Mouse (Mus musculus) heart, adult 10 weeks (tissue): ENCODE results near the gene Serpina1a. TPM values are rescaled to one million over a fixed set of nuclear protein-coding genes. Genes with fewer than 3 reads are reported as not detected.

Source experiments
- polyA plus RNA-seq: library from polyadenylated mRNA; stranded (reverse); fragments of 350-450 nt; fragmentation: Illumina TruSeq; extraction: RNeasy Lipid Tissue Mini Kit (QIAGEN cat#74804); gene quantifications from one replicate; pipeline ENCODE4 v1.2.3, GENCODE M21; 2014; ENCODE audit warnings: low read depth, low replicate concordance

Serpina1a gene
- 3.4 TPM for polyA plus RNA-seq

DNA sequence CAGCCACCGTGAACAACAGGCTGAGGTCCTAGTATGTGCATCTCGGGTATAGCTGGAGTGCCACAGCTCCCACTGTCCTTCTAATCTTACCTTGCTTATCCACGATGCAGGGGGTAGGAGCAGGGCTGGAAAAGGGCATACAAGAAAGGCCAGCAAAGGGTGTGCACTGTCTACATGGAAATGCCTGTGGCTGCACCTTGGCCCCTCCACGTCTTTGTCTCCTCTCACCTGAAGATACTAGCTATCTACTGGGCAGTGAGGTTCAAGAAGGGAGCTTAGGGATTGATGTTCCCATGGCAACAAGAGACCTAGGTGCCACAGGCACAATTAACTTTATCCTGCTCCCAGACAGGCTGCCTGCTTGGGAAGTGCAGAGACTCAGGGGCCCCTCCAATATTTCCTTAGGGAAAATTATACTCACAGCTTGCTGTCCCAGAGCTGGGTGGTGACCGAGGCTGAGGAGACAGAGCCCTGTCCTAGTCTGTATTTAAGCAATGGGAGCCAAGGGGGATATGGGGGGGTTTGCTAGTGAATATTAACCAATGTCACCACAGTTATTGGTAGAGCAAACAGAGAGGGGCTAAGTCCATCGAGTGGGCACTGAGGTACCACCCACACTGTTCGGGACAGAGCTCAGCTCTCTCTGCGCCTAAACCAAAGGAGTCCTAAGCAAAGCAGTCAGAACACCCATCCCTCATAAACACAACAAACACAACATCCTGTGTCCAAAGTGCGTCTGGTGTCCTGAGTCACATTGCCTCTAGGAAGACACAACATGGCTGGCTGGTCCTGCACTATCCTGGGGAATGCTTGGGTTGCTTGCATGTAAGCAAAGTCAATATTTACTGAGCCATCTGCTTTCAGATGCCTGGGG, at the start of gene Serpina1a:
TSS of gene Serpina1a (minus strand) at position 462 of the 874 bp plus-strand sequence.

DNA sequence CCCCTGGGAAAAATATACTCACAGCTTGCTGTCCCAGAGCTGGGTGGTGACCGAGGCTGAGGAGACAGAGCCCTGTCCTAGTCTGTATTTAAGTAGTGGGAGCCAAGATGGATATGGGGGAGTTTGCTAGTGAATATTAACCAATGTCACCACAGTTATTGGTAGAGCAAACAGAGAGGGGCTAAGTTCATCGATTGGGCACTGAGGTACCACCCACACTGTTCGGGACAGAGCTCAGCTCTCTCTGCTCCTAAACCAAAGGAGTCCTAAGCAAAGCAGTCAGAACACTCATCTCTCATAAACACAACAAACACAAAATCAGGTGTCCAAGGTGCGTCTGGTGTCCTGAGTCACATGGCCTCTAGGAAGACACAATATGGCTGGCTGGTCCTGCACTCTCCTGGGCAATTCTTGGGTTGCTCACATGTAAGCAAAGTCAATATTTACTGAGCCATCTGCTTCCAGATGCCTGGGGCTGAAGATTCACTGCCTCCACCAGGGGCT, 41.5 kb upstream of the Serpina1a start, which contains the start of gene Serpina1c:
TSS of gene Serpina1c (minus strand) at position 51 of the 504 bp plus-strand sequence.

DNA sequence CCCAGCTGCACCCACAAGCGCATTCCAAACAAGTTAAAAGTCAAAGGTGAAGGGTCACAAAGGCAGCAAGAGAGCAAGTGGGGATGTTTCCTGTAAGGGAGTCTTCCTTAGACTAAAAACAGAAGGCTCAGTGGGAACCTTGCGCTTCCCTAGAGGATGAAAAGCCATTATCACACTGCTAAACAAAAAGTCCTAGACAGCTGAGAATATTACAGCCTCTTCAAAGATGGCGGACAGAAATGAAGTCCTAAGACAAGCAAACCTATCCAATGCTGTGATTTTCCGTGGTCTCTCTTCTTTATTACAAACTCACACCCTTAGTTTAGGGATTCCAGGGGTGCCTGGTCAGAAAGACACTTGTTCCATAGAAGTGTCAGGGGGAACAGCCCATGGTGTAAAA, 33.1 kb downstream of the Serpina1a start, which contains the start of gene Serpina1b:
TSS of gene Serpina1b (minus strand) at position 101 of the 400 bp plus-strand sequence.

Other genes with a start within 250 kb of the Serpina1a start
- gene Serpina10, start 232.1 kb downstream of the Serpina1a start, polyA plus RNA-seq, result not detected
- gene Serpina6, start 206.3 kb downstream of the Serpina1a start, polyA plus RNA-seq, result not detected
- gene Serpina16, start 187.4 kb downstream of the Serpina1a start, polyA plus RNA-seq, result not detected
- not detected for gene Serpina1f, start 168.0 kb downstream of the Serpina1a start, polyA plus RNA-seq
- gene Serpina1d, start 90.0 kb downstream of the Serpina1a start, polyA plus RNA-seq, result 5.6 TPM
- 6.7 TPM for gene Serpina1b, start 33.2 kb downstream of the Serpina1a start, polyA plus RNA-seq
- 6.7 TPM for gene Serpina1c, start 41.3 kb upstream of the Serpina1a start, polyA plus RNA-seq
- 1.1 TPM for gene Serpina1e, start 95.4 kb upstream of the Serpina1a start, polyA plus RNA-seq
- not detected for gene Serpina11, start 126.4 kb upstream of the Serpina1a start, polyA plus RNA-seq
- 0.37 TPM for gene Serpina9, start 150.2 kb upstream of the Serpina1a start, polyA plus RNA-seq
- gene Serpina12, start 180.9 kb upstream of the Serpina1a start, polyA plus RNA-seq, result not detected
- gene Serpina5, start 237.6 kb upstream of the Serpina1a start, polyA plus RNA-seq, result not detected
- gene Serpina3a, start 249.2 kb upstream of the Serpina1a start, polyA plus RNA-seq, result not detected